Mouse (Mus musculus) brown adipose tissue, adult 24 weeks (tissue): ENCODE measurements around the gene Olfr465-ps1. TPM values are rescaled to one million over a fixed set of nuclear protein-coding genes. Genes with fewer than 3 reads are reported as not detected.

ENCODE experiments used
- H3K27ac ChIP-seq: fragments of 200-500 bp; replicated peaks from 2 replicates; pipeline ENCODE4 v1.5.1; 2012; ENCODE audit warnings: low read depth, mild to moderate bottlenecking, low read length
- H3K4me1 ChIP-seq: fragments of 200-500 bp; 2 replicates; pipeline ENCODE4 v1.6.1; 2012; ENCODE audit warnings: low read length, mixed read lengths; ENCODE audit not compliant: control insufficient read depth, insufficient read depth, insufficient read length
- H3K4me3 ChIP-seq: fragments of 200-500 bp; 2 replicates; pipeline ENCODE4 v1.5.1; 2012; ENCODE audit warnings: low read depth, mild to moderate bottlenecking, low read length, moderate library complexity; ENCODE audit not compliant: insufficient read depth
- polyA plus RNA-seq: library from polyadenylated mRNA; stranded (reverse); fragments of >200 nt; gene quantifications from 2 replicates; pipeline ENCODE4 v1.2.4, GENCODE M21; 2012; ENCODE audit not compliant: missing spikeins, insufficient read depth, insufficient read length

Olfr465-ps1 gene
- not detected in 2 replicates for polyA plus RNA-seq

DNA sequence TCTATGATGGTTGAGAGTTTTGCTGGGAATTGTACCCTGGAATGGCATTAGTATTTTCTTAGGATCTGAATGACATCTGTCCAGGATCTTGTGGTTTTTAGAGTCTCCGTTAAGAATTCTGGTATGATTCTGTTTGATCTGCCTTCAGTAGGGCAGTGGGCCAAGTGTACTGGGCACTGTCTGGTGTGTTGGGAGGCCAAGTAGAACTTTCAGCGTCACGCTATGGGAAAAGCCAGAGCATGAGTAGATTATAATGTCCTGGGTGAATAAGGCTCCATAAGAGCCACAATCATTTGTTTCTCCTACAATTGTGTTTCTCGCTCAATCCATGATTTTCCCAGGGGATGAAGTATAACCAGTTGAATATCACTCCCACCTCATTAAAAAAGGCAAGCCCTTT, at the start of gene Olfr465-ps1:
TSS of gene Olfr465-ps1 (plus strand) at position 301 of the 400 bp plus-strand sequence.
- no peak within 1 kb of the TSS for H3K4me3 ChIP-seq
- no peaks in the 10 kb centered on the region for H3K4me1 ChIP-seq
- no peak within 1 kb of the TSS for H3K27ac ChIP-seq

DNA sequence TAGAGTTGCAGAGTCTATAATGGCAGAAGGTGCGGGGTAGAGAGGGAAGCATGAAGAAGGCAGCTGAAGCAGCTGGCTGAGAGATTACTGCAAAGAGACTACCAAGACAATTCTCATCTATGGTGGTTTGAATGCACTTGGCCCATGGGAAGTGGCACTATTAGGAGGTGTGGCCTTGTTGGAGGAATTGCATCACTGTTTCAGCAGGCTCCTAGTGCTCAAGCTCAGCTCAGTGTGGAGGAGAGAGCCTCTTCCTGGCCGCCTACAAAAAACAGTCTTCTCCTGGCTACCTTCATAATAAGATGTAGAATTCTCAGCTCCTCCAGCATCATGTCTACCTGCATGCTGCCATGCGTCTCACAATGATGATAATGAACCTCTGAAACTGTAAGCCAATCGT, 42.0 kb upstream of the Olfr465-ps1 start:
- H3K4me3 ChIP-seq: no peak overlapping the region
- no peak overlapping the region for H3K27ac ChIP-seq
- no peaks in the 10 kb centered on the region for H3K4me1 ChIP-seq

DNA sequence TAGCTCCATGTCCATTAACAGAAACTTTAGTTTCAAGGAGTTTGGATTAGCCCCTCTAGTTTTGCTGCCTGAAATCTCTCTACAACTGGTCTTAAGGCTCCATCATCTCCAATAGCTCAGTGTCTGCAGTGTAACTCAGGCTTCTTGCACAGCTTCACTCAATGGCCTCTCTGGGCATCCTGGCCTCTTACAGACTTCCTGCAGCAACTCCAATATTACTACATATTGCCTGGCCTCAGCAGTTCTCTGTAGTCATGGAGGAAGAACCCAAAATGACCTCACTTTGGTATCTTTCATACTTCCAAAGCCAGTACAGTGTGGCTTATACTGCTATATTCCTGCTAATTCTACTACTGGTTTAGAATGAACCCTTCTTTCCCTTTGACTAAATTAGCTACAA, 40.9 kb upstream of the Olfr465-ps1 start:
- no peak overlapping the region for H3K27ac ChIP-seq
- no peaks in the 10 kb centered on the region for H3K4me1 ChIP-seq
- H3K4me3 ChIP-seq: no peak overlapping the region

DNA sequence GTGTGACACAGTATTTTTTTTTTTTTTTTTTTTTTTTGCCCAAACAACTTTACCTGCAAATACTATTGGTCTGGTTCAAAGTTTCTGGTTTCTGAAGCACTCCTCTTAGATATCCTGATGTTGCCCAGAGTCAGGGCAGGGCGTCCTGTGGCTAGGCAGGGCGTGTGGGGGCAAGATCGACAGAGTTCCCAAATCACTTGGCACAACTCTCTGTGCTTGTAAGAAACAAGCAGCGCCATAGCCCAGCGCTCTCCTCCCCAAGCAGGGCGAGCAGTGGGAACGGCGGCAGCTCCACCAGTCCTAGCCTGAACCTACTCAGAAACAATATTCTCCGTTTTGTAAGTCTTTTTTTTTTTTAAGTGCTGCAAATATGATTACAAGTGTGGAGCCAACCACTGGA, 37.2 kb upstream of the Olfr465-ps1 start:
- Histone ChIP-seq H3K4me3 (no peak overlapping the region), H3K4me1 (no peaks in the 10 kb centered on the region), H3K27ac (no peak overlapping the region)

DNA sequence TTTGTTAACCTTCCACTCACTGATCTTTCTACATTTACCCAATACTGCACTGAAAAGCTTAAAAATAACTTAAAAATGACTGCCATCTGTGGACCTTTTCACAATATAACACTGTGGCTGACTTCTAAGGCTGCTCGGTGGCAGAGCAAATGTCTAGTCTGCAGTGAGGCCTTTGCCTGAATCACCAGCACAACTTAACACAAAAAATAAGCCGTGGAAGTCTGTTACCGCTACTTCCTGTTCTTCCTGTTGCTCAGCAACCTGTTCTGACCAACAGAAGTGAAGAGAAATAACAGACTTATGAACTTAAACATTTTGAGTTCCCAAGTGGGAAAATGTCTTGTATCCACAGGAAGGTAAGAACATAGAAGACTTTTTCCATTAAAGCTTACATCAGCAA, 36.7 kb upstream of the Olfr465-ps1 start:
- Histone ChIP-seq H3K4me1 (no peaks in the 10 kb centered on the region), H3K27ac (no peak overlapping the region), H3K4me3 (no peak overlapping the region)

DNA sequence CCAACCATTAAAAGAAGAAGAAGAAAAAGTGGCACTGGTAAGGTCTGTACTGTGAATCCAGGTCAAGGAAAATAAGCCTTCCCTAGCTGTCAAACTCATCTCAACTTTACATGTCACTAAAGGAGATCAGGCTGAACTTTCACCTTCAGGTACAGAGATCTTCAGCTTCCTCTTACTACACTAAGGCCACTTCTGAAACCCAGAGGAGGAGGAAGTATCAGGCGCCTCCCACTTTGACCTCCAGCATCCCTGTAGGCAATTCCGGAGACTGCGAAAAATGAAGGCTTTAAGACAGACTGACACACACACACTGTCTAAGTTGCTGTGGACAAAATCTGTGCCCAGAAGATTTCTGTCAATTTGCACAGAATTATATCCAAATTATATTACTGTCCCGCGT, 25.9 kb upstream of the Olfr465-ps1 start:
- peak overlapping the region; percentile 75 for H3K4me3 ChIP-seq
- 0 out of 2 replicates have a peak overlapping the region, but pooled peaks have one; percentile 36 for H3K27ac ChIP-seq
- H3K4me1 ChIP-seq: peaks cover 2% of the 10 kb centered on the region; the same call in 1 of the 2 replicates

DNA sequence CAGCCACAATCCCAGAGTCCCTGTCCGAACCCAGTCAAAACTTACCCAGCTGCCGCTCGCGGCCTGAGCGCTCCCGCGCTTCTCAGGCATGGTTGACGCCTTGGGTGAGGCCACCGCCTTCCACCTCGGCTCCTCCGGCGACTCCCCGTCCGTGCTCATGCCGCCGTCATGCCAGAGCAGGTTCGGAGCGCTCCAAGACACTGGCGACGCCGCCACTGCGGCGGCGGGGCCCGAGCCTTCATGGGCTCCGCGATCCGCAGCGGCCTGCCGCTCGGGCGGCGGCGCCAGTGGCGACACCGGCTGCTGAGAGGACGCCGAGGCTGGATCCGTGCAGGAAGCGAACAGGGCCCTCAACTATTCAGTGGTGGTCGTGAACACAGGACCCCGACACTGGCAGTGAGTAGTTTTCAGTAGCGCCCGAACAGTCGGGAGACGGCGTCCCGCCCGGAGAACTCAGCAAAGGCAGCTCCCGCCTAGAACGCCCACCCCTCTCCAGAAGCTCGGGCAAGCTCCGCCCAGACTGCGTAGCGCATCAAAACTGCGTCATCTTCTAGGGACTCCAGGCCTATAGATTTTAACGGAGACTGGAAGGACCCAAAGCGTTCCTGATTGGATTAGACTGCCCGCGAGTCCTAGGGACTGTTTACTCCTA, 25.3 kb upstream of the Olfr465-ps1 start, which contains the start of gene Mfsd14b:
TSS of gene Mfsd14b (minus strand) at position 517 of the 652 bp plus-strand sequence.
- Histone ChIP-seq H3K27ac (peak within 1 kb of the TSS; percentile 76), H3K4me1 (peaks cover 2% of the 10 kb centered on the region; the same call in 1 of the 2 replicates), H3K4me3 (peak within 1 kb of the TSS; percentile 75)

DNA sequence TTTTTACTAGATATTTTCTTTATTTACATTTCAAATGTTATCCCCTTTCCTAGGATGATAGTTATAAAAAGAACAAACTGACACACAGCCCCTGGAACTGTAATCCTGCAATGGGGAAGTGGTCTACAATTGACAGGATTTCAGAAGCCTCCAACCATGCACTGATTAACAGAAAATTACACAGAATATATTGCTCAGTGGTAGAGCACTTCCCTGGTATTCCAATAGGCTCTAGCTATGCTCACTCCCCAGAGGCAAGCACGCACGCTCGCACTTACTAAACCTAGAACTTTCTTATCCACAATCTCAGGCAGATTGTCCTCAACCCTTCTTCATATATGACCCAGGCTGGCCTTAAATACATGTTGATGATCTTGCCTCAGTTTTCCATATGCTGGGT, 24.6 kb upstream of the Olfr465-ps1 start:
- Histone ChIP-seq H3K27ac (0 out of 2 replicates have a peak overlapping the region, but pooled peaks have one; percentile 76), H3K4me3 (peak overlapping the region; percentile 75), H3K4me1 (peaks cover 2% of the 10 kb centered on the region; the same call in 1 of the 2 replicates)

DNA sequence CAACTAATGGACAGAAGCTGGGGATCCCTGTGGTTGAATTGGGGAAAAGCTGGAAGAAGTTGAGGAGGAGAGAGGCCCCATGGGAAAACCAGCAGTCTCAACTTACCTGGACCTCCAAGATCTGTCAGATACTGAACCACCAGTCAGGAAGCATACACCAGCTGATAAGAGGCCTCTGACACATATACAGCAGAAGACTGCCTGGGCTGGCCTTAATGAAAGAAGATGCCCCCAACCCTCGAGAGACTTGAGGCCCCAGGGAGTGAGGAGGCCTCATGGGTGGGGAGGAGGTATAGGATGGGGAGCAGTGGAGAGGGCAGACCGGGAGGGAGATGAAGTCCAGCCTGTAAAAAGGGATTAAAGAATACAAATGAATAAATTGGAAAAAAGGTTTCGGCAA, 16.9 kb upstream of the Olfr465-ps1 start:
- H3K4me1 ChIP-seq: no peaks in the 10 kb centered on the region
- no peak overlapping the region for H3K4me3 ChIP-seq
- no peak overlapping the region for H3K27ac ChIP-seq

DNA sequence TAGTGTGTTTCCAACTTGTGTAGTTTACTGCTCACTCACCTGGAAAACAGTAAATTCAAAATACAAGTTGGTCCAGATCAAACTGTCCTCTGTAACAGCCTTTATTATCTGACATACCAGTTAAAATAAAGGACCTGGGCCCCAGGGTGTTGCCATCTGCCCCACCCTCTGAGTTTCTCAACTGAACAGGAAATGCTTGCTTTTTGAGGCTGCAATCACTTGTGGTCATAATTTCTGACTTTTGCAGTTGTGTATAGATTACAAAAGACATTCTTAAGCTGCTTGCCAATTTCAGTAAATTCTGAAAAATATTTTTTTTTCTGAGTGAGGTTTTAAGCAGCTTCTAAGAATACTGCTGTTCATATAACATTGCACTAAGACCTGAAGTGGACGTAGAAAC, 15.8 kb upstream of the Olfr465-ps1 start:
- Histone ChIP-seq H3K4me1 (no peaks in the 10 kb centered on the region), H3K27ac (no peak overlapping the region)

DNA sequence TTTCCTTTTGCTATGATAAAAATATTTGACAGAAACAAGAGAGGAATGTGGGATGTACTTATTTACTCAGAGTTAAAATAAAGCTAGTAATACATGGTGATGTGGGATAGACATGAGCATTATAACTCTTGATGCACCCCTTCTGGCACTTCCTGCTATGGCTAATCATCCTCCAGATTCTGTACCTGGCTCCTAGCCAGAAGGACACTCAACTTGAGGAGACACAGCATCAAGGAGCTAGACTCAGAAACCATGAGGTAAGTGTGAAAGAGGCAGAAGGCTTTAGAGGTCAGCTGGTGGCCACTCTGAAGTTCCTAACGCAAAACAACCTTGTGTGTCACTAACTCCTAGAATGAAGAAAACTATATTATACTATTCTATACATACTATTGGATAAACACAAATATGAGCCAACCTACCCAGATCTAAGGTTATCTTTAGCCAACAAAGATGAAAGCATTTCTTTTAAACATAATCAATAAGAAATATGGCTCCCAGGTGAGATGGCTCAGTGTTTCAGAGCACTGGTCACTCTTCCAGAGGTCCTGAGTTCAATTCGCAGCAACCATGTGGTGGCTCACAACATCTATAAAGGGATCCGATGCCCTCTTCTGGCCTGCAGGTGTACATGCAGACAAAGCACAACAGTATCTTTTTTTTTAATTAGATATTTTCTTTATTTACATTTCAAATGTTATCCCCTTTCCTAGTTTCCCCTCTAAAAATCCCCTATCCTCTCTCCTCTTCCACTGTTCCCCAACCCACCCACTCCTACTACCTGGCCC, 10.6 kb upstream of the Olfr465-ps1 start:
- H3K27ac ChIP-seq: no peak overlapping the region
- H3K4me1 ChIP-seq: no peaks in the 10 kb centered on the region
- H3K4me3 ChIP-seq: no peak overlapping the region

More for the DNA sequence above, 15.8 kb upstream of the Olfr465-ps1 start:
- H3K4me3 ChIP-seq: no peak overlapping the region

DNA sequence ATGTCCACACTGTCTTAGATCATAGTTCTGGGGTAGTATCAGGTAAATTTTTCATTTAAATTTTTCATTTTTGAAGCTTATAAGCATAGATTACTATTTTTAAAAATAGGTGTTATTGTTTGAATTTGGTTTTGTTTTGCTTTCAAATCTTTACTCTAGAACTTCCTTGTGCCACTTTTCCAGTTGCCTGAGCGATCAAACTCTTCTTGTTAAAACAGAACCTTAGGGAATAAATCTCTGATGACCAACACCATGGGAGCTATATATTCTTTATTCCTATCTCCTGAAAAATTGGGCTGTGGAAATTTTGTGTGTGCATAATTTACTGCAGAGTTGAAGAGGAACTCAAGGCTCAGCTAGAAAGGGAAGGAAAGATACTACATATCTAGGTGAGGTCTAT, 12.1 kb downstream of the Olfr465-ps1 start, which contains the start of gene Olfr466:
TSS of gene Olfr466 (plus strand) at position 301 of the 400 bp plus-strand sequence.
- no peaks in the 10 kb centered on the region for H3K4me1 ChIP-seq
- no peak within 1 kb of the TSS for H3K4me3 ChIP-seq
- no peak within 1 kb of the TSS for H3K27ac ChIP-seq

DNA sequence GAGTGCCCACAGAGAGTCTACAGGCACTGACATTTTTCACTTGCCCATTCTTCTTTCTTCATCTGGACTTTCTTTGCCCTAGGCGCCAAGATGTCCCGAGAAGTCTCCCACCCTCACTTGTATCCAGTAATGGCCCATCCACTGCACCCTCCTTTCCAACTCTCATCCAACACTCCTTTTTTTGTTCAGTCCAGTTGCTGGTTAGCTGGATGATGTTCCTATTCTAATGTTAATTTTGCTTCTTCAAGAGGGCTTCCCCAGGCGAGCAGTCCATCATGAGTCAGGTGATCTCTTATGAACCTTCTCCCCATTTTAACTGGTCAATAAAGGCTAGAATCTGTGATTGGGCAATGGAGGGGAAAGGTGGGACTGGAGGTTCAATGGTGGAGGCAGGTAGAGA, 36.2 kb downstream of the Olfr465-ps1 start:
- Histone ChIP-seq H3K4me3 (no peak overlapping the region), H3K27ac (no peak overlapping the region)

DNA sequence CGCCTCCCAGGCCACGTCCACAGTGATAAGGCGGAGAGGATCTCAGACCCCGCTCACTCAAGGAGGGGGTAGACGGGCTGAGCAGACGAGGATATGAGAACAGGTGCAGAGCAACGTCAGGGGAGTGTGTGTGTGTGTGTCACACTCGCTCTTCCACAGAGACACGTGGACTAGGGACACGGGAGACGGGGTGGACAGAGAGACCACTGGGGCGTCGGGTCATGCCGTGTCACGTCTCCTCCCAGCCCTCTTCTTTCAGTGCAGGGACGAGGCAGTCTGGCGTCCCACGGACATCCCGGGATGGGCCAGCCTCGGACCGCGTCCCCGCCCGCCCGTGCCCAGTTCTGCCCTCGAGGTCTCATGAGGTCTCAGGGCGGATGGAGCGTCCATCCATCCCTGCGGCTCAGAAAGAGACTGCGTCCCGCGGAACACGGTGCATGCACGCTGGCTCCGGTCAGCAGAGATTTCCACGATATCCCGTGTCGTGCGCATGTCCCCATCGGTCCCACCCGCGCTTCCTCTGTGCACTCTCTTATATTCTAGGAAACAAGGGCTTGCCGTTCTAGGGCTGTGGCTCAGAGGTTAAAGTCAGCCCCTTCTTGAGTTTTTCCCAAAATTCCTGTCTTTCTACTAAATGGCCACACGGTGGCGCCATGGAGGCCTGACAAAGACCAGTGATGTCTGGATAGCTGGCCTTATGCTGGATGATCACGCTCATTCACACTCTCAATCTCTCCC, 38.0 kb downstream of the Olfr465-ps1 start:
- no peak overlapping the region for H3K27ac ChIP-seq
- H3K4me3 ChIP-seq: no peak overlapping the region

More for the DNA sequence above, 36.2 kb downstream of the Olfr465-ps1 start:
- no peaks in the 10 kb centered on the region for H3K4me1 ChIP-seq

More for the DNA sequence above, 38.0 kb downstream of the Olfr465-ps1 start:
- H3K4me1 ChIP-seq: no peaks in the 10 kb centered on the region
